Mouse (Mus musculus): ENCODE data around the gene Cd300ld. TPM values are rescaled to one million over a fixed set of nuclear protein-coding genes. Genes with fewer than 3 reads are reported as not detected.

Cd300ld gene
- polyA plus RNA-seq, 1 experiment from 2014 or later, result 0.06 TPM

GRCm38 (mm10) chr11:114933591-114933990 is 56.1 kb downstream of the Cd300ld start:
- Histone ChIP-seq H3K9ac (no peak overlapping the region), H3K9me3 (no peaks in the 10 kb centered on the region), H3K4me3 (no peak overlapping the region), H3K36me3 (replicated peaks) (no peaks in the 10 kb centered on the region), H3K27ac (no peak overlapping the region), H3K27me3 (replicated peaks) (no peaks in the 10 kb centered on the region), H3K4me2 (no peak overlapping the region), H3K4me1 (no peaks in the 10 kb centered on the region)
- 91% methylated on average over 4 of the region's 4 CpGs for WGBS
- no peak for ATAC-seq (replicated peaks)

Other genes starting within 250 kb of the Cd300ld start
- 0.40 and 0.46 TPM in 2 replicates for gene Kif19a, start 224.5 kb downstream of the Cd300ld start, polyA plus RNA-seq (2015; fragmentation: Nextera tagmentation; extraction: Ambion mirVana)
- gene Btbd17, start 194.0 kb downstream of the Cd300ld start, polyA plus RNA-seq (2015; fragmentation: Nextera tagmentation; extraction: Ambion mirVana), result 21.4 and 28.4 TPM in 2 replicates
- gene Gpr142, start 191.0 kb downstream of the Cd300ld start, polyA plus RNA-seq (2015; fragmentation: Nextera tagmentation; extraction: Ambion mirVana), result not detected in 2 replicates
- gene Gprc5c, start 138.8 kb downstream of the Cd300ld start, polyA plus RNA-seq (2015; fragmentation: Nextera tagmentation; extraction: Ambion mirVana), result 9.3 and 9.4 TPM in 2 replicates
- gene Cd300a, start 99.9 kb downstream of the Cd300ld start, polyA plus RNA-seq (2015; fragmentation: Nextera tagmentation; extraction: Ambion mirVana), result 0.86 and 0.94 TPM in 2 replicates
- 0.14 TPM in 1 of 2 replicates, not detected in the other for gene Cd300lb, start 55.5 kb downstream of the Cd300ld start, polyA plus RNA-seq (2015; fragmentation: Nextera tagmentation; extraction: Ambion mirVana)
- gene Cd300c, start 20.8 kb downstream of the Cd300ld start, polyA plus RNA-seq (2015; fragmentation: Nextera tagmentation; extraction: Ambion mirVana), result not detected in 2 replicates
- gene Cd300c2, start 12.0 kb upstream of the Cd300ld start, polyA plus RNA-seq (2015; fragmentation: Nextera tagmentation; extraction: Ambion mirVana), result 1.2 and 1.3 TPM in 2 replicates
- gene Cd300ld2, start 26.3 kb upstream of the Cd300ld start, polyA plus RNA-seq (2015; fragmentation: Nextera tagmentation; extraction: Ambion mirVana), result 0.36 TPM in 1 of 2 replicates, not detected in the other
- gene Cd300ld4, start 37.1 kb upstream of the Cd300ld start, polyA plus RNA-seq (2015; fragmentation: Nextera tagmentation; extraction: Ambion mirVana), result not detected in 2 replicates
- not detected in 2 replicates for gene Cd300ld5, start 47.8 kb upstream of the Cd300ld start, polyA plus RNA-seq (2015; fragmentation: Nextera tagmentation; extraction: Ambion mirVana)
- not detected in 2 replicates for gene Cd300ld3, start 58.5 kb upstream of the Cd300ld start, polyA plus RNA-seq (2015; fragmentation: Nextera tagmentation; extraction: Ambion mirVana)
- not detected in 2 replicates for gene Cd300e, start 72.3 kb upstream of the Cd300ld start, polyA plus RNA-seq (2015; fragmentation: Nextera tagmentation; extraction: Ambion mirVana)
- 0.49 and 1.1 TPM in 2 replicates for gene Rab37, start 101.5 kb upstream of the Cd300ld start, polyA plus RNA-seq (2015; fragmentation: Nextera tagmentation; extraction: Ambion mirVana)
- gene Cd300lf, start 144.1 kb upstream of the Cd300ld start, polyA plus RNA-seq (2015; fragmentation: Nextera tagmentation; extraction: Ambion mirVana), result 0.20 and 0.27 TPM in 2 replicates
- gene Slc9a3r1, start 173.4 kb upstream of the Cd300ld start, polyA plus RNA-seq (2015; fragmentation: Nextera tagmentation; extraction: Ambion mirVana), result 46.4 and 54.6 TPM in 2 replicates
- gene Tmem104, start 197.6 kb upstream of the Cd300ld start, polyA plus RNA-seq (2015; fragmentation: Nextera tagmentation; extraction: Ambion mirVana), result 12.6 and 15.3 TPM in 2 replicates
- gene Nat9, start 197.9 kb upstream of the Cd300ld start, polyA plus RNA-seq (2015; fragmentation: Nextera tagmentation; extraction: Ambion mirVana), result 22.5 and 25.5 TPM in 2 replicates

Measured in midbrain, embryonic 15.5 days (tissue).